Mouse (Mus musculus): ENCODE data around the gene Krtap31-1. TPM values are rescaled to one million over a fixed set of nuclear protein-coding genes. Genes with fewer than 3 reads are reported as not detected.
"Not testable (repeated sequence)": the region's sequence is repeated elsewhere in the genome, so short reads cannot be mapped to it uniquely, and the experiment has no call there.

Krtap31-1 gene
- not detected in 2 replicates for polyA plus RNA-seq (2014; fragmentation: Nextera tagmentation; extraction: Ambion mirVana)

GRCm38 (mm10) chr11:99907620-99908019 is at the start of gene Krtap31-1:
TSS of gene Krtap31-1 (plus strand) at chr11:99907920.
- no peaks in the 10 kb centered on the region for H3K4me1 ChIP-seq (ENCODE audit: control insufficient read depth, insufficient read depth, low read length)
- H3K4me3 ChIP-seq (ENCODE audit: low read depth, low read length), result no peak within 1 kb of the TSS
- H3K27me3 ChIP-seq (replicated peaks; ENCODE audit: control insufficient read depth, insufficient read depth, low read length), result no peaks in the 10 kb centered on the region
- no peaks in the 10 kb centered on the region for H3K36me3 ChIP-seq (ENCODE audit: control insufficient read depth, insufficient read depth, low read length)
- H3K4me2 ChIP-seq (ENCODE audit: low read length), result no peak within 1 kb of the TSS
- no peak within 1 kb of the TSS for H3K27ac ChIP-seq (ENCODE audit: low read depth, low read length)
- DNase-seq (ENCODE audit: low spot score) (no peak), ATAC-seq (no peak)
- no peaks in the 10 kb centered on the region for H3K9me3 ChIP-seq (replicated peaks; ENCODE audit: control insufficient read depth, low read length)
- WGBS, result 85% methylated on average over 2 of the region's 2 CpGs
- H3K9ac ChIP-seq (ENCODE audit: low read length), result no peak within 1 kb of the TSS

GRCm38 (mm10) chr11:99858761-99859160 is 49.0 kb upstream of the Krtap31-1 start:
- ATAC-seq, result no peak
- WGBS, result 60% methylated on average over 2 of the region's 2 CpGs

GRCm38 (mm10) chr11:99864176-99864575 is 43.5 kb upstream of the Krtap31-1 start, which contains the start of gene Gm11559:
TSS of gene Gm11559 (plus strand) at chr11:99864476.
- H3K9ac ChIP-seq (ENCODE audit: low read length); H3K36me3 ChIP-seq (ENCODE audit: control insufficient read depth, insufficient read depth, low read length); H3K27me3 ChIP-seq (replicated peaks; ENCODE audit: control insufficient read depth, insufficient read depth, low read length); H3K27ac ChIP-seq (ENCODE audit: low read depth, low read length); H3K9me3 ChIP-seq (replicated peaks; ENCODE audit: control insufficient read depth, low read length); H3K4me2 ChIP-seq (ENCODE audit: low read length); ATAC-seq; H3K4me1 ChIP-seq (ENCODE audit: control insufficient read depth, insufficient read depth, low read length); DNase-seq (ENCODE audit: low spot score); H3K4me3 ChIP-seq (ENCODE audit: low read depth, low read length): not testable (repeated sequence)
- WGBS, result 53% methylated on average over 1 of the region's 1 CpGs

More at GRCm38 (mm10) chr11:99858761-99859160, 49.0 kb upstream of the Krtap31-1 start:
- Histone ChIP-seq H3K4me3 (ENCODE audit: low read depth, low read length) (no peak overlapping the region), H3K36me3 (ENCODE audit: control insufficient read depth, insufficient read depth, low read length) (no peaks in the 10 kb centered on the region), H3K9me3 (replicated peaks; ENCODE audit: control insufficient read depth, low read length) (no peaks in the 10 kb centered on the region), H3K4me1 (ENCODE audit: control insufficient read depth, insufficient read depth, low read length) (no peaks in the 10 kb centered on the region), H3K27me3 (replicated peaks; ENCODE audit: control insufficient read depth, insufficient read depth, low read length) (no peaks in the 10 kb centered on the region), H3K27ac (ENCODE audit: low read depth, low read length) (no peak overlapping the region), H3K9ac (ENCODE audit: low read length) (no peak overlapping the region), H3K4me2 (ENCODE audit: low read length) (no peak overlapping the region)
- DNase-seq (ENCODE audit: low spot score), result no peak

- H3K4me1 ChIP-seq (ENCODE audit: control insufficient read depth, insufficient read depth, low read length); H3K36me3 ChIP-seq (ENCODE audit: control insufficient read depth, insufficient read depth, low read length); H3K4me2 ChIP-seq (ENCODE audit: low read length); H3K27ac ChIP-seq (ENCODE audit: low read depth, low read length); H3K4me3 ChIP-seq (ENCODE audit: low read depth, low read length); H3K27me3 ChIP-seq (replicated peaks; ENCODE audit: control insufficient read depth, insufficient read depth, low read length); ATAC-seq; H3K9ac ChIP-seq (ENCODE audit: low read length); DNase-seq (ENCODE audit: low spot score); H3K9me3 ChIP-seq (replicated peaks; ENCODE audit: control insufficient read depth, low read length): not testable (repeated sequence)
- WGBS, result 60% methylated on average over 1 of the region's 1 CpGs
Observed at GRCm38 (mm10) chr11:99873089-99873488, 34.6 kb upstream of the Krtap31-1 start, which contains the start of gene Krtap9-1. TSS of gene Krtap9-1 (plus strand) at chr11:99873389.

- H3K4me3 ChIP-seq (ENCODE audit: low read depth, low read length); H3K4me2 ChIP-seq (ENCODE audit: low read length); H3K4me1 ChIP-seq (ENCODE audit: control insufficient read depth, insufficient read depth, low read length); H3K36me3 ChIP-seq (ENCODE audit: control insufficient read depth, insufficient read depth, low read length); DNase-seq (ENCODE audit: low spot score); H3K9me3 ChIP-seq (replicated peaks; ENCODE audit: control insufficient read depth, low read length); H3K27me3 ChIP-seq (replicated peaks; ENCODE audit: control insufficient read depth, insufficient read depth, low read length); ATAC-seq; H3K9ac ChIP-seq (ENCODE audit: low read length); H3K27ac ChIP-seq (ENCODE audit: low read depth, low read length): not testable (repeated sequence)
- 42% methylated on average over 1 of the region's 1 CpGs for WGBS
Observed at GRCm38 (mm10) chr11:99878887-99879286, 28.8 kb upstream of the Krtap31-1 start, which contains the start of gene Gm11567. TSS of gene Gm11567 (plus strand) at chr11:99879187.

GRCm38 (mm10) chr11:99914451-99914850 is 6.7 kb downstream of the Krtap31-1 start, which contains the start of gene Gm11565:
TSS of gene Gm11565 (plus strand) at chr11:99914751.
- Histone ChIP-seq H3K27ac (ENCODE audit: low read depth, low read length) (no peak within 1 kb of the TSS), H3K27me3 (replicated peaks; ENCODE audit: control insufficient read depth, insufficient read depth, low read length) (no peaks in the 10 kb centered on the region), H3K4me1 (ENCODE audit: control insufficient read depth, insufficient read depth, low read length) (no peaks in the 10 kb centered on the region), H3K4me3 (ENCODE audit: low read depth, low read length) (no peak within 1 kb of the TSS), H3K9ac (ENCODE audit: low read length) (no peak within 1 kb of the TSS), H3K36me3 (ENCODE audit: control insufficient read depth, insufficient read depth, low read length) (no peaks in the 10 kb centered on the region), H3K4me2 (ENCODE audit: low read length) (no peak within 1 kb of the TSS), H3K9me3 (replicated peaks; ENCODE audit: control insufficient read depth, low read length) (no peaks in the 10 kb centered on the region)
- DNase-seq (ENCODE audit: low spot score) (no peak), ATAC-seq (no peak)
- WGBS, result 92% methylated on average over 3 of the region's 3 CpGs

GRCm38 (mm10) chr11:99935991-99936390 is 28.3 kb downstream of the Krtap31-1 start, which contains the start of gene Krtap31-2:
TSS of gene Krtap31-2 (plus strand) at chr11:99936291.
- WGBS, result 85% methylated on average over 1 of the region's 1 CpGs
- Histone ChIP-seq H3K27ac (ENCODE audit: low read depth, low read length) (no peak within 1 kb of the TSS), H3K36me3 (ENCODE audit: control insufficient read depth, insufficient read depth, low read length) (no peaks in the 10 kb centered on the region), H3K4me2 (ENCODE audit: low read length) (no peak within 1 kb of the TSS), H3K4me1 (ENCODE audit: control insufficient read depth, insufficient read depth, low read length) (no peaks in the 10 kb centered on the region), H3K9me3 (replicated peaks; ENCODE audit: control insufficient read depth, low read length) (no peaks in the 10 kb centered on the region), H3K27me3 (replicated peaks; ENCODE audit: control insufficient read depth, insufficient read depth, low read length) (no peaks in the 10 kb centered on the region), H3K4me3 (ENCODE audit: low read depth, low read length) (no peak within 1 kb of the TSS), H3K9ac (ENCODE audit: low read length) (no peak within 1 kb of the TSS)
- no peak for ATAC-seq
- no peak for DNase-seq (ENCODE audit: low spot score)

- no peak for DNase-seq (ENCODE audit: low spot score)
- 89% methylated on average over 9 of the region's 9 CpGs for WGBS
- Histone ChIP-seq H3K9ac (ENCODE audit: low read length) (no peak overlapping the region), H3K27me3 (replicated peaks; ENCODE audit: control insufficient read depth, insufficient read depth, low read length) (no peaks in the 10 kb centered on the region), H3K9me3 (replicated peaks; ENCODE audit: control insufficient read depth, low read length) (no peaks in the 10 kb centered on the region), H3K27ac (ENCODE audit: low read depth, low read length) (no peak overlapping the region), H3K4me1 (ENCODE audit: control insufficient read depth, insufficient read depth, low read length) (no peaks in the 10 kb centered on the region), H3K4me2 (ENCODE audit: low read length) (no peak overlapping the region), H3K4me3 (ENCODE audit: low read depth, low read length) (no peak overlapping the region), H3K36me3 (ENCODE audit: control insufficient read depth, insufficient read depth, low read length) (no peaks in the 10 kb centered on the region)
- no peak for ATAC-seq
Observed at GRCm38 (mm10) chr11:99937751-99938264, 30.1 kb downstream of the Krtap31-1 start.

- no peak within 1 kb of the TSS for H3K27ac ChIP-seq (ENCODE audit: low read depth, low read length)
- no peak within 1 kb of the TSS for H3K4me3 ChIP-seq (ENCODE audit: low read depth, low read length)
- no peaks in the 10 kb centered on the region for H3K36me3 ChIP-seq (ENCODE audit: control insufficient read depth, insufficient read depth, low read length)
- no peak within 1 kb of the TSS for H3K4me2 ChIP-seq (ENCODE audit: low read length)
- no peak within 1 kb of the TSS for H3K9ac ChIP-seq (ENCODE audit: low read length)
- DNase-seq (ENCODE audit: low spot score), result no peak
- ATAC-seq, result no peak
- no peaks in the 10 kb centered on the region for H3K9me3 ChIP-seq (replicated peaks; ENCODE audit: control insufficient read depth, low read length)
- 89% methylated on average over 2 of the region's 2 CpGs for WGBS
- H3K27me3 ChIP-seq (replicated peaks; ENCODE audit: control insufficient read depth, insufficient read depth, low read length), result no peaks in the 10 kb centered on the region
- H3K4me1 ChIP-seq (ENCODE audit: control insufficient read depth, insufficient read depth, low read length), result no peaks in the 10 kb centered on the region
Observed at GRCm38 (mm10) chr11:99948175-99948574, 40.5 kb downstream of the Krtap31-1 start, which contains the start of gene Krtap9-5. TSS of gene Krtap9-5 (plus strand) at chr11:99948475.
